Mouse (Mus musculus): ENCODE measurements around the gene Rho. TPM values are rescaled to one million over a fixed set of nuclear protein-coding genes. Genes with fewer than 3 reads are reported as not detected.

The Rho gene
- polyA plus RNA-seq, 1 experiment from 2014 or later: not detected

- Histone ChIP-seq H3K9ac (ENCODE audit: low read depth, low read length) (no peak overlapping the region), H3K4me3 (ENCODE audit: low read depth, low read length) (no peak overlapping the region), H3K27me3 (replicated peaks; ENCODE audit: control insufficient read depth, insufficient read depth, low read length) (no peaks in the 10 kb centered on the region; the same call in 1 of the 2 replicates), H3K4me2 (no peak overlapping the region), H3K36me3 (ENCODE audit: control insufficient read depth, insufficient read depth, low read length) (no peaks in the 10 kb centered on the region), H3K4me1 (replicated peaks; ENCODE audit: control insufficient read depth, insufficient read depth, low read length) (peaks cover 21% of the 10 kb centered on the region), H3K9me3 (ENCODE audit: control insufficient read depth, low read length) (no peaks in the 10 kb centered on the region), H3K27ac (ENCODE audit: low read depth, low read length) (no peak overlapping the region)
- ATAC-seq (replicated peaks; ENCODE audit: low FRiP score) (no peak), DNase-seq (ENCODE audit: low spot score) (no peak)
- 75% methylated on average over 12 of the region's 12 CpGs for WGBS
These were observed 51.9 kb downstream of the Rho start for GRCm38 (mm10) chr6:115983306-115984038.

- no peak for ATAC-seq (replicated peaks; ENCODE audit: low FRiP score)
- peaks cover 26% of the 10 kb centered on the region for H3K4me1 ChIP-seq (replicated peaks; ENCODE audit: control insufficient read depth, insufficient read depth, low read length)
- no peaks in the 10 kb centered on the region for H3K9me3 ChIP-seq (ENCODE audit: control insufficient read depth, low read length)
- WGBS: 83% methylated on average over 7 of the region's 7 CpGs
- H3K36me3 ChIP-seq (ENCODE audit: control insufficient read depth, insufficient read depth, low read length): no peaks in the 10 kb centered on the region
- H3K27me3 ChIP-seq (replicated peaks; ENCODE audit: control insufficient read depth, insufficient read depth, low read length): no peaks in the 10 kb centered on the region; the same call in 1 of the 2 replicates
- H3K4me3 ChIP-seq (ENCODE audit: low read depth, low read length): no peak overlapping the region
- no peak for DNase-seq (ENCODE audit: low spot score)
- H3K27ac ChIP-seq (ENCODE audit: low read depth, low read length): no peak overlapping the region
- no peak overlapping the region for H3K4me2 ChIP-seq
- no peak overlapping the region for H3K9ac ChIP-seq (ENCODE audit: low read depth, low read length)
These were observed 53.0 kb downstream of the Rho start for GRCm38 (mm10) chr6:115984580-115984979.

GRCm38 (mm10) chr6:115985622-115986021 is 54.1 kb downstream of the Rho start:
- Histone ChIP-seq H3K36me3 (ENCODE audit: control insufficient read depth, insufficient read depth, low read length) (no peaks in the 10 kb centered on the region), H3K4me2 (no peak overlapping the region), H3K27me3 (replicated peaks; ENCODE audit: control insufficient read depth, insufficient read depth, low read length) (no peaks in the 10 kb centered on the region; the same call in 1 of the 2 replicates), H3K4me3 (ENCODE audit: low read depth, low read length) (no peak overlapping the region), H3K4me1 (replicated peaks; ENCODE audit: control insufficient read depth, insufficient read depth, low read length) (peaks cover 26% of the 10 kb centered on the region), H3K27ac (ENCODE audit: low read depth, low read length) (no peak overlapping the region), H3K9ac (ENCODE audit: low read depth, low read length) (no peak overlapping the region), H3K9me3 (ENCODE audit: control insufficient read depth, low read length) (no peaks in the 10 kb centered on the region)
- no peak for DNase-seq (ENCODE audit: low spot score)
- no peak for ATAC-seq (replicated peaks; ENCODE audit: low FRiP score)
- 53% methylated on average over 9 of the region's 9 CpGs for WGBS

- no peak for DNase-seq (ENCODE audit: low spot score)
- peaks cover 32% of the 10 kb centered on the region for H3K4me1 ChIP-seq (replicated peaks; ENCODE audit: control insufficient read depth, insufficient read depth, low read length)
- H3K27ac ChIP-seq (ENCODE audit: low read depth, low read length): no peak overlapping the region
- ATAC-seq (replicated peaks; ENCODE audit: low FRiP score): 0 out of 2 replicates have a peak, but pooled peaks have one; percentile 8
- WGBS: 61% methylated on average over 12 of the region's 12 CpGs
- H3K36me3 ChIP-seq (ENCODE audit: control insufficient read depth, insufficient read depth, low read length): no peaks in the 10 kb centered on the region
- H3K9ac ChIP-seq (ENCODE audit: low read depth, low read length): no peak overlapping the region
- no peak overlapping the region for H3K4me2 ChIP-seq
- H3K4me3 ChIP-seq (ENCODE audit: low read depth, low read length): no peak overlapping the region
- H3K27me3 ChIP-seq (replicated peaks; ENCODE audit: control insufficient read depth, insufficient read depth, low read length): peaks cover 7% of the 10 kb centered on the region
- H3K9me3 ChIP-seq (ENCODE audit: control insufficient read depth, low read length): no peaks in the 10 kb centered on the region
These were observed 55.0 kb downstream of the Rho start for GRCm38 (mm10) chr6:115986472-115987095.

- Histone ChIP-seq H3K4me2 (no peak overlapping the region; the same call in 1 of the 2 replicates), H3K9me3 (ENCODE audit: control insufficient read depth, low read length) (no peaks in the 10 kb centered on the region), H3K4me1 (replicated peaks; ENCODE audit: control insufficient read depth, insufficient read depth, low read length) (peaks cover 35% of the 10 kb centered on the region), H3K36me3 (ENCODE audit: control insufficient read depth, insufficient read depth, low read length) (no peaks in the 10 kb centered on the region), H3K27me3 (replicated peaks; ENCODE audit: control insufficient read depth, insufficient read depth, low read length) (peaks cover 14% of the 10 kb centered on the region), H3K27ac (ENCODE audit: low read depth, low read length) (no peak overlapping the region), H3K9ac (ENCODE audit: low read depth, low read length) (no peak overlapping the region), H3K4me3 (ENCODE audit: low read depth, low read length) (no peak overlapping the region)
- ATAC-seq (replicated peaks; ENCODE audit: low FRiP score): no peak
- 61% methylated on average over 9 of the region's 9 CpGs for WGBS
- no peak for DNase-seq (ENCODE audit: low spot score)
These were observed 55.7 kb downstream of the Rho start for GRCm38 (mm10) chr6:115987096-115987747.

GRCm38 (mm10) chr6:115989032-115989431 is 57.5 kb downstream of the Rho start:
- 0 out of 2 replicates have a peak, but pooled peaks cover 2% of the 10 kb centered on the region for H3K36me3 ChIP-seq (ENCODE audit: control insufficient read depth, insufficient read depth, low read length)
- H3K9ac ChIP-seq (ENCODE audit: low read depth, low read length): no peak overlapping the region
- 68% methylated on average over 5 of the region's 5 CpGs for WGBS
- DNase-seq (ENCODE audit: low spot score) (no peak), ATAC-seq (replicated peaks; ENCODE audit: low FRiP score) (no peak)
- peaks cover 45% of the 10 kb centered on the region for H3K4me1 ChIP-seq (replicated peaks; ENCODE audit: control insufficient read depth, insufficient read depth, low read length)
- H3K4me2 ChIP-seq: peak overlapping the region; percentile 98
- H3K27me3 ChIP-seq (replicated peaks; ENCODE audit: control insufficient read depth, insufficient read depth, low read length): peaks cover 32% of the 10 kb centered on the region
- H3K27ac ChIP-seq (ENCODE audit: low read depth, low read length): no peak overlapping the region
- no peaks in the 10 kb centered on the region for H3K9me3 ChIP-seq (ENCODE audit: control insufficient read depth, low read length)
- H3K4me3 ChIP-seq (ENCODE audit: low read depth, low read length): no peak overlapping the region

GRCm38 (mm10) chr6:115989607-115990006 is 58.1 kb downstream of the Rho start:
- ATAC-seq (replicated peaks; ENCODE audit: low FRiP score) (no peak), DNase-seq (ENCODE audit: low spot score) (no peak)
- Histone ChIP-seq H3K36me3 (ENCODE audit: control insufficient read depth, insufficient read depth, low read length) (0 out of 2 replicates have a peak, but pooled peaks cover 2% of the 10 kb centered on the region), H3K4me1 (replicated peaks; ENCODE audit: control insufficient read depth, insufficient read depth, low read length) (peaks cover 48% of the 10 kb centered on the region), H3K4me2 (peak overlapping the region; percentile 98), H3K4me3 (ENCODE audit: low read depth, low read length) (no peak overlapping the region; the same call in 1 of the 2 replicates), H3K9ac (ENCODE audit: low read depth, low read length) (no peak overlapping the region), H3K27ac (ENCODE audit: low read depth, low read length) (no peak overlapping the region), H3K27me3 (replicated peaks; ENCODE audit: control insufficient read depth, insufficient read depth, low read length) (peaks cover 38% of the 10 kb centered on the region), H3K9me3 (ENCODE audit: control insufficient read depth, low read length) (no peaks in the 10 kb centered on the region)
- WGBS: 77% methylated on average over 4 of the region's 4 CpGs
